Mouse (Mus musculus): ENCODE data around the gene Cstad. TPM values are rescaled to one million over a fixed set of nuclear protein-coding genes. Genes with fewer than 3 reads are reported as not detected.

Cstad gene
- total and polyA plus RNA-seq, 2 experiments, result 0.46 TPM; not detected in 1

- no peaks in the 10 kb centered on the region for H3K36me3 ChIP-seq (ENCODE audit: control insufficient read depth, insufficient read depth, low read length)
- no peak for TF ChIP-seq POLR2A (IDR thresholded peaks at IDR 0.05; ENCODE audit: extremely low read depth, insufficient read depth, low read length)
- TF ChIP-seq CTCF (IDR thresholded peaks at IDR 0.05; ENCODE audit: low read depth, low read length), result no peak
- no peak overlapping the region for H3K4me3 ChIP-seq (ENCODE audit: insufficient read depth, low read depth, low read length)
- no peaks in the 10 kb centered on the region for H3K79me2 ChIP-seq (ENCODE audit: control insufficient read depth, insufficient read depth, low read length)
- H3K27ac ChIP-seq (replicated peaks; ENCODE audit: insufficient read depth, low read depth, low read length), result 0 out of 2 replicates have a peak overlapping the region, but pooled peaks have one; percentile 25
- H3K27me3 ChIP-seq (ENCODE audit: control insufficient read depth, insufficient read depth, low read length), result no peaks in the 10 kb centered on the region
- H3K9ac ChIP-seq (ENCODE audit: low read depth, low read length), result no peak overlapping the region
- H3K4me1 ChIP-seq (ENCODE audit: control insufficient read depth, insufficient read depth, low read length), result peaks cover 2% of the 10 kb centered on the region
- DNase-seq (ENCODE audit: extremely low read depth, low read depth, low spot score), result no peak
- 72% methylated on average over 4 of the region's 4 CpGs for WGBS
Observed at GRCm38 (mm10) chr2:30589781-30590180, 5.1 kb upstream of the Cstad start.

- Histone ChIP-seq H3K79me2 (ENCODE audit: control insufficient read depth, insufficient read depth, low read length) (no peaks in the 10 kb centered on the region), H3K4me1 (ENCODE audit: control insufficient read depth, insufficient read depth, low read length) (peaks cover 2% of the 10 kb centered on the region)
Observed at GRCm38 (mm10) chr2:30590909-30591308, 3.9 kb upstream of the Cstad start.

GRCm38 (mm10) chr2:30592391-30592790 is 2.4 kb upstream of the Cstad start:
- H3K9ac ChIP-seq (ENCODE audit: low read depth, low read length), result no peak overlapping the region

More at GRCm38 (mm10) chr2:30590909-30591308, 3.9 kb upstream of the Cstad start:
- Histone ChIP-seq H3K4me3 (ENCODE audit: insufficient read depth, low read depth, low read length) (0 out of 2 replicates have a peak overlapping the region, but pooled peaks have one; percentile 10), H3K9ac (ENCODE audit: low read depth, low read length) (no peak overlapping the region), H3K27ac (replicated peaks; ENCODE audit: insufficient read depth, low read depth, low read length) (no peak overlapping the region), H3K27me3 (ENCODE audit: control insufficient read depth, insufficient read depth, low read length) (no peaks in the 10 kb centered on the region), H3K36me3 (ENCODE audit: control insufficient read depth, insufficient read depth, low read length) (no peaks in the 10 kb centered on the region)
- TF ChIP-seq CTCF (IDR thresholded peaks at IDR 0.05; ENCODE audit: low read depth, low read length) (no peak), POLR2A (IDR thresholded peaks at IDR 0.05; ENCODE audit: extremely low read depth, insufficient read depth, low read length) (no peak)
- WGBS, result 10% methylated on average over 3 of the region's 3 CpGs
- DNase-seq (ENCODE audit: extremely low read depth, low read depth, low spot score), result peak; percentile 71

DNA sequence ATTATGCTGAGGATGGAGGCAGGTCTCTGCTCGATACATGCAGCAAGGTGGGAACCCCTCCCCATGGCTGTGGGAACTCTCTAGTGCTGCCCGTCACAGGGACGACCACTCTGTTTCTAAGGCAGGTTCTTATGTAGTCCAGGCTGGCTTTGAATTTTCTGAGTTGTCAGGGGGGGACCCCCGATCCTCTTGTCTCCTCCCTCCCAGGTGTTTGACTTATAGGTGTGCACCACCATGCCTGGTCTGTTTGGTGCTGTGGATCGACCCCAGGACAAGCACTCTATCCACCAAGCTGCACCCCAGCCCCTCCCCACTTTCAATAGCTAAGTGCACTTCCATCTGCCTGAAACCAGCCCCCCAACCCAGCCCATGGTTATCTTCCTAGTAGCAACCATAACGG is 1.9 kb upstream of the Cstad start:
- no peaks in the 10 kb centered on the region for H3K36me3 ChIP-seq (ENCODE audit: control insufficient read depth, insufficient read depth, low read length)
- TF ChIP-seq CTCF (IDR thresholded peaks at IDR 0.05; ENCODE audit: low read depth, low read length) (no peak), POLR2A (IDR thresholded peaks at IDR 0.05; ENCODE audit: extremely low read depth, insufficient read depth, low read length) (no peak)
- H3K4me1 ChIP-seq (ENCODE audit: control insufficient read depth, insufficient read depth, low read length), result peaks cover 2% of the 10 kb centered on the region
- no peak overlapping the region for H3K27ac ChIP-seq (replicated peaks; ENCODE audit: insufficient read depth, low read depth, low read length)
- no peak overlapping the region for H3K4me3 ChIP-seq (ENCODE audit: insufficient read depth, low read depth, low read length)
- no peak for DNase-seq (ENCODE audit: extremely low read depth, low read depth, low spot score)
- no peak overlapping the region for H3K9ac ChIP-seq (ENCODE audit: low read depth, low read length)
- H3K27me3 ChIP-seq (ENCODE audit: control insufficient read depth, insufficient read depth, low read length), result no peaks in the 10 kb centered on the region
- H3K79me2 ChIP-seq (ENCODE audit: control insufficient read depth, insufficient read depth, low read length), result no peaks in the 10 kb centered on the region
- 86% methylated on average over 6 of the region's 6 CpGs for WGBS

More at GRCm38 (mm10) chr2:30592391-30592790, 2.4 kb upstream of the Cstad start:
- H3K36me3 ChIP-seq (ENCODE audit: control insufficient read depth, insufficient read depth, low read length), result no peaks in the 10 kb centered on the region
- no peak overlapping the region for H3K27ac ChIP-seq (replicated peaks; ENCODE audit: insufficient read depth, low read depth, low read length)
- H3K4me1 ChIP-seq (ENCODE audit: control insufficient read depth, insufficient read depth, low read length), result peaks cover 2% of the 10 kb centered on the region
- TF ChIP-seq CTCF (IDR thresholded peaks at IDR 0.05; ENCODE audit: low read depth, low read length) (no peak), POLR2A (IDR thresholded peaks at IDR 0.05; ENCODE audit: extremely low read depth, insufficient read depth, low read length) (no peak)
- H3K79me2 ChIP-seq (ENCODE audit: control insufficient read depth, insufficient read depth, low read length), result no peaks in the 10 kb centered on the region
- H3K27me3 ChIP-seq (ENCODE audit: control insufficient read depth, insufficient read depth, low read length), result no peaks in the 10 kb centered on the region
- 78% methylated on average over 6 of the region's 6 CpGs for WGBS
- no peak overlapping the region for H3K4me3 ChIP-seq (ENCODE audit: insufficient read depth, low read depth, low read length)
- DNase-seq (ENCODE audit: extremely low read depth, low read depth, low spot score), result no peak

- Histone ChIP-seq H3K4me3 (ENCODE audit: insufficient read depth, low read depth, low read length) (no peak overlapping the region), H3K4me1 (ENCODE audit: control insufficient read depth, insufficient read depth, low read length) (peaks cover 2% of the 10 kb centered on the region), H3K27ac (replicated peaks; ENCODE audit: insufficient read depth, low read depth, low read length) (peak overlapping the region; percentile 70), H3K36me3 (ENCODE audit: control insufficient read depth, insufficient read depth, low read length) (no peaks in the 10 kb centered on the region), H3K9ac (ENCODE audit: low read depth, low read length) (no peak overlapping the region), H3K79me2 (ENCODE audit: control insufficient read depth, insufficient read depth, low read length) (no peaks in the 10 kb centered on the region), H3K27me3 (ENCODE audit: control insufficient read depth, insufficient read depth, low read length) (no peaks in the 10 kb centered on the region)
- DNase-seq (ENCODE audit: extremely low read depth, low read depth, low spot score), result no peak
- no peak for TF ChIP-seq CTCF (IDR thresholded peaks at IDR 0.05; ENCODE audit: low read depth, low read length)
- no peak for TF ChIP-seq POLR2A (IDR thresholded peaks at IDR 0.05; ENCODE audit: extremely low read depth, insufficient read depth, low read length)
- WGBS, result 79% methylated on average over 13 of the region's 13 CpGs
Observed at GRCm38 (mm10) chr2:30593636-30594310, 1.1 kb upstream of the Cstad start.

- H3K36me3 ChIP-seq (ENCODE audit: control insufficient read depth, insufficient read depth, low read length), result no peaks in the 10 kb centered on the region
- H3K27ac ChIP-seq (replicated peaks; ENCODE audit: insufficient read depth, low read depth, low read length), result 0 out of 2 replicates have a peak overlapping the region, but pooled peaks have one; percentile 46
- H3K79me2 ChIP-seq (ENCODE audit: control insufficient read depth, insufficient read depth, low read length), result no peaks in the 10 kb centered on the region
- no peaks in the 10 kb centered on the region for H3K27me3 ChIP-seq (ENCODE audit: control insufficient read depth, insufficient read depth, low read length)
- WGBS, result 82% methylated on average over 4 of the region's 4 CpGs
- no peak overlapping the region for H3K9ac ChIP-seq (ENCODE audit: low read depth, low read length)
- TF ChIP-seq POLR2A (IDR thresholded peaks at IDR 0.05; ENCODE audit: extremely low read depth, insufficient read depth, low read length) (no peak), CTCF (IDR thresholded peaks at IDR 0.05; ENCODE audit: low read depth, low read length) (no peak)
- no peak for DNase-seq (ENCODE audit: extremely low read depth, low read depth, low spot score)
- H3K4me1 ChIP-seq (ENCODE audit: control insufficient read depth, insufficient read depth, low read length), result peaks cover 2% of the 10 kb centered on the region
- no peak overlapping the region for H3K4me3 ChIP-seq (ENCODE audit: insufficient read depth, low read depth, low read length)
Observed at GRCm38 (mm10) chr2:30595796-30596195, 956 bp downstream of the Cstad start.
